Mouse (Mus musculus) gastrocnemius, postnatal 10 days (tissue): ENCODE data around the gene Nme1. TPM values are rescaled to one million over a fixed set of nuclear protein-coding genes. Genes with fewer than 3 reads are reported as not detected.
A peak's percentile ranks its signal among the peaks of the same experiment; 100 is the strongest.

Experiments used
- DNase-seq: peaks from one replicate; pipeline ENCODE4 v3.0.0; 2021; ENCODE audit warnings: mixed read lengths
- long read RNA-seq, 2 experiments: library from polyadenylated mRNA; stranded (forward); transcript quantifications; one replicate each; pipeline ENCODE4 v2.0.0; 2021
- total RNA-seq, 2 experiments: library from RNA; stranded (reverse); gene quantifications; 2 replicates each; pipeline ENCODE4 v1.2.3; 2021

Gene Nme1
- total RNA-seq = 10 to 100 TPM; 22.9 to 23.3 TPM
- long read RNA-seq, experiment 1, transcript Nme1-203 (5 exons, 3,181 nt) = major isoform, 35 of 41 reads
- long read RNA-seq, experiment 1, partial matches to known transcripts = 0 of 41 reads
- long read RNA-seq, experiment 1, other reads (novel, unspliced or antisense) = 3 of 41 reads
- long read RNA-seq, experiment 2, transcript Nme1-203 (5 exons, 3,181 nt) = major isoform, 45 of 49 reads
- long read RNA-seq, experiment 2, partial matches to known transcripts = 1 of 49 reads
- long read RNA-seq, experiment 2, other reads (novel, unspliced or antisense) = 2 of 49 reads

- DNase-seq = peak; percentile 93
Observed at GRCm38 (mm10) chr11:93968005-93968847, at the start of gene Nme1, which contains the start of gene Gm20390. TSS of gene Nme1 (minus strand) at chr11:93968521. TSS of gene Gm20390 (minus strand) at chr11:93968293.

GRCm38 (mm10) chr11:94003346-94003745, 35.0 kb upstream of the Nme1 start:
- DNase-seq = no peak

GRCm38 (mm10) chr11:93999276-93999675, 31.0 kb upstream of the Nme1 start:
- no peak for DNase-seq

GRCm38 (mm10) chr11:93997141-93997775, 28.9 kb upstream of the Nme1 start:
- DNase-seq = no peak

- peak; percentile 54 for DNase-seq
Observed at GRCm38 (mm10) chr11:93996306-93997140, 28.2 kb upstream of the Nme1 start.

- peak; percentile 95 for DNase-seq
Observed at GRCm38 (mm10) chr11:93995720-93996305, 27.5 kb upstream of the Nme1 start, which contains the start of gene Spag9. TSS of gene Spag9 (plus strand) at chr11:93996091.

- DNase-seq = peak; percentile 56
Observed at GRCm38 (mm10) chr11:93995111-93995719, 26.9 kb upstream of the Nme1 start.

GRCm38 (mm10) chr11:93994531-93994930, 26.2 kb upstream of the Nme1 start:
- DNase-seq = no peak

DNA sequence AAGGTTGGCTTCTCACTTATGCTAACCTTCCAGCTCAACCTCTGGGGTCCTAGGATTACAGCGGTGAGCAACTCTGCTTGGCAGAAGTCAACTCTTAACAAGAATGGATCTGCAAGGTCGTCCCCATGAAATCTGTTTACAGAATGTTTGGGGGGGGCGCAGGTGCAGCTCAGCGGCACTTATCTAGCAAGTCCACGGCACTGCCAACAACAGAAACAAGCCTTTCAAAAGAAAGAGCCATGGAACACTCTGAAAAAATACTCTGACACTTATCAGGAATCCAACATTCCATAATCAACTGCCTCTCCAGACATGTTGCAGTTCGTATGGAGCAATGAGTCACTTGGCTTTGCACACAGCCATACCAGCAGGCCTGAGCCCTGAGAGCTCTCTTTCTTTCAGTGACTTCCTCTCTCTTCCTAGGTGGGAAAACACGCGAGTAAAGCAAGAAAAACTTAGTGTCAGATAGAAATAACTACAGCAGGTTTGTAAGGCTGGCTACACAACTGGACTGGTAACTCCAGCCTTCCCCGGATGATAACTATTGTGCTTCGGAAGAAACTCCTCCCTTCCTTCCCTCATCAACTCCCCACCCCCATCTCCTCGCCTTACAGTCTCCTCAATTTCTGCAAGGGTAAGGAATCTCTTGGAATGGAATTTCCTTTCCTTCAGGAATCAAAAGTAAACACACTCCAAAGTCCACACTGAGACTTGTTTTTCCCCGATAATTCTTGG, 20.2 kb upstream of the Nme1 start:
- no peak for DNase-seq

- no peak for DNase-seq
Observed at GRCm38 (mm10) chr11:93987625-93988327, 19.5 kb upstream of the Nme1 start.

GRCm38 (mm10) chr11:93987026-93987425, 18.7 kb upstream of the Nme1 start:
- DNase-seq = no peak

- no peak for DNase-seq
Observed at GRCm38 (mm10) chr11:93986298-93986697, 18.0 kb upstream of the Nme1 start.

DNA sequence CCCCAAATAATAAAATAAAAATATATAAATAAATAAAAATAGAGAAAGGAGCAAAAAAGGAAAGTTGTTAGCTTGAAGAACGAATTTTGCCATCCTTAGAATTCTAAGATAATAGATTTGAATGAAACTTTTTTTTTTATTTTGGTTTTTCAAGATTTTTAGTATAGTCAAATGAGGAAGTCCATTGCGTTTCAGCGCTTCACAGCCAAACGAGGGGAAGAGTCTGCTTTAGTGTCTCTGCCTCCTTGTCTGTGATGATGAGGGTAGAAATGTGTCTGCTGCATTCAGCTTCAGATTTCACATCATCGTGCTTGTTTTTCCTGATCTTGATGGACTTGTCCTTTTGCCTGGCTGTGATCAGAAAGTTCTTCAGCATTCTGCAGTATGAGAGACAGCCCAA, 16.9 kb upstream of the Nme1 start:
- no peak for DNase-seq

GRCm38 (mm10) chr11:93984619-93985018, 16.3 kb upstream of the Nme1 start:
- no peak for DNase-seq

DNA sequence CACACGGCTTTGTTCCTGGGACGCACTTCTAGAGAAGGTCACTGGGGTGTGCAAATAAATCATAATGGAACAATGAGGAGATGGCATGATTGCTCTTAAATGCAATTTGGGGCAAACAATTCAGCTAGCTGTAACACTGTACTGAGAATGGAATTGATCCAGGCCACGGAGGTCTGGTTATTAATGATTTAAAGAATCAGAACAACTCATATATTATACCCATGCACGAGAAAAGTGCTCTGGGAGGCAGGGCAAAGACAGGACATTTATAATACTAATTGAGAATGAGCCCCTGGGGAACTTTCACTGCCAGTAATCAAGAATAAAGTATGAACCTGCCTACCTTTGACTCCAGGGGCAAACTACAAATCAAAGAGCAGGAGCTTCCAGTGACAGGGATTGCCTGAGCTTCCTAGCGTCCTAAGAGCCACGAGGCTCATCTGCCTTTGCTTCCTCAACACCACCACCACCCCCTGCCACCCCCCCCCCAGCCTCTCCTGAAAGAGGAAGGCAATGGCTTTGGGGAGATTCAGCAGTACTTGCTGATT, 11.3 kb upstream of the Nme1 start:
- no peak for DNase-seq

DNA sequence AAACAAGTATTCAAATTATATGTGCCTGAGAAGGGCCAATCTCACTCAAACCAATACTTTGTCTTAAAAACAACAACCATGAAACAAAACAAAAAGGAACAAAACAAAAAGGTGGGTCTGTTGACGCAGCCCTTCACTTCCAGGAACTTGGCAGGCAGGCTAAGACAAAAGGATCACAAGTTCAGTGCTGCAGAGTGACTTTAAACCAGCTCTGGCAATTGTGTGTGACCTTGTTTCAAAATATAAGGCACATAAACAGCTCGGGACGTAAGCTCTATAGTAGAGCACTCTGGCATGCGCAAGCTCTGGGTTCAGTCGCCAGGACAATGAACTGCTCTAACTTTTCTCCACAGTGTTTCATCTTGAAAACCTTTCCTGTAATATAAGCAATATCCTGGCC, 4.6 kb upstream of the Nme1 start:
- no peak for DNase-seq

DNA sequence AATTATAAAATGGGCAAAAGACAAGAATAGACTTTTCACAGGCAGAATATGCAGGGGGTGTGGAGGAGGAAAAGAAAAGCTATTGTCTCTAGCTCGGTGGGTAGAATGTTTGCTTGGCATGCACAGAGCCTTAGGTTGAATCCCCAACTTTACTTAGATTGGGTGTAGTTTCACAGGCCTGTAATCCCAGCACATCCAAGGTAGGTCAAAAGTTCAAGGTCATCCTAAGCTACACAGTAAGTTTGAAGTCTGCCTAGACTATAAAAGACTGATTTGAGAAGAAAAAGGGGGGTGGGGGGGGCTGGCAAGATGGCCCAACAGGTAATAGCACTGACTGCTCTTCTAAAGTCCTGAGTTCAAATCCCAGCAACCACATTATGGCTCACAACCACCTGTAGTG, 1.5 kb upstream of the Nme1 start:
- no peak for DNase-seq

DNA sequence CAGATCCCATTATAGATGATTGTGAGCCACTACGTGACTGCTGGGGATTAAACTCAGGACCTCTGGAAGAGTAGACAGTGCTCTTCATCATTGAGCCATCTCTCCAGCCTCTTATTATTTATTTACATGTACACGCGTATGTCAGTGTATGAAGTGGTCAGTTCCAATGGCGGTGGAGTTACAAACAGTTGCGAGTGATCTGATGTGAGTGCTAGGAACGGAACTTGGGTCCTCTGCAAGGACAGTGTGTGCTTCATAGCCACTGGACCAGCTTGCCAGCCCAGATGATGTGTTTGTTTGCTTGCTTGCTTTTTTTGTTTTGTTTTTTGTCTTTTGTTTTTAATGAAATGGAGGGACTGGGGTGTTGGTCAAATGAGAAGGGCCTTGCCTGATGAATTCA, 850 bp upstream of the Nme1 start:
- no peak for DNase-seq

DNA sequence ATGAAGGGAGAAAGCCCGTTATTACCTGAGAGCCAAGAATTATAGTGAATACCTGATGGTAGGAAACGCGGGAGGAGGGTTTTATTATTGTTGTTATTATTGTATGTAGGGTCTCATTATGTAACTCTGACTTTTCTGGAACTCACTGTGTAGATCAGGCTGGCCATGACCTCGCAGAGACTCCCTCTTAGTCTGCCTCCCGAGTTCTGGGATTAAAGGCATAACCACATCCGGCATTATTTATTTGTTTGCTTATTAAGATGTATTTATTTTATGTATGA, 467 bp upstream of the Nme1 start:
- DNase-seq = no peak

- DNase-seq = no peak
Observed at GRCm38 (mm10) chr11:93967381-93967780, 940 bp downstream of the Nme1 start.
